Mouse (Mus musculus) midbrain, embryonic 10.5 days (tissue): ENCODE data around the gene C1qtnf5. TPM values are rescaled to one million over a fixed set of nuclear protein-coding genes. Genes with fewer than 3 reads are reported as not detected.
"Not testable (repeated sequence)": the region's sequence is repeated elsewhere in the genome, so short reads cannot be mapped to it uniquely, and the experiment has no call there.

Experiments used
- DNase-seq: peaks from one replicate; pipeline ENCODE4 v3.0.0-alpha.2; 2017; ENCODE audit warnings: low spot score
- H3K27ac ChIP-seq: fragments of 300-500 bp; sonication (generic); replicated peaks from 2 replicates; pipeline ENCODE4 v1.5.1; 2016; ENCODE audit warnings: mild to moderate bottlenecking
- H3K27me3 ChIP-seq: fragments of 300-500 bp; sonication (generic); 2 replicates; pipeline ENCODE4 v1.6.1; 2016; ENCODE audit warnings: low read depth, mild to moderate bottlenecking; ENCODE audit not compliant: poor library complexity, severe bottlenecking
- H3K36me3 ChIP-seq: fragments of 300-500 bp; sonication (generic); 2 replicates; pipeline ENCODE4 v1.6.1; 2016; ENCODE audit warnings: mild to moderate bottlenecking, moderate library complexity
- H3K4me1 ChIP-seq: fragments of 300-500 bp; sonication (generic); 2 replicates; pipeline ENCODE4 v1.6.1; 2016
- H3K4me3 ChIP-seq: fragments of 300-500 bp; sonication (generic); 2 replicates; pipeline ENCODE4 v1.5.1; 2016; ENCODE audit warnings: mild to moderate bottlenecking, moderate library complexity
- H3K9me3 ChIP-seq: fragments of 300-500 bp; sonication (generic); replicated peaks from 2 replicates; pipeline ENCODE4 v1.6.1; 2016; ENCODE audit warnings: mild to moderate bottlenecking
- WGBS: fragments of 180-500 bp; shearing (Covaris S2); methylation state at CpG from one replicate; pipeline ENCODE4 v1.1.7; 2016; 5-methylcytosine and 5-hydroxymethylcytosine counted together
- polyA plus RNA-seq: library from polyadenylated mRNA; unstranded; fragments of >200 nt; fragmentation: Nextera tagmentation; extraction: Ambion mirVana; gene quantifications from 2 replicates; pipeline ENCODE4 v1.2.1, GENCODE M21; 2016

The C1qtnf5 gene
- polyA plus RNA-seq, 1 experiment from 2014 or later: 0.93 TPM

DNA sequence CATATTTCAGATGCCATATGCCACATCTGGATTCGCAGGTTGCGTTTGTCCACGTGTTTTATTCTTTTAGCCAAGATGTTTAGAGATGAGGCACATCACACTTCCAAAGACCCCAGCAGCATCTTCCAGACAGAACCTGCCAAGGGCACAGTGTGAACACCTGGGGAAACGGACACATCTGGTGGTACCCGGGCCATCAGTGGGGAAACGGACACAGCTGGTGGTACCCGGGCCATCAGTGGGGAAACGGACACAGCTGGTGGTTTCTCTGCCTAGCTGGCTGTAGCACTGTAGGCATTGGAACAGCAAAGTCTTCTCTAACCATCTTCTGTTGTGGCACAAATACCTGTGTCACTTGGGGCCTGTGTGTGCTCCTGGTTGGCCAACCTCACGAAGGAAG lies 11.3 kb upstream of the C1qtnf5 start:
- no peak overlapping the region for H3K4me3 ChIP-seq
- peaks cover 32% of the 10 kb centered on the region for H3K4me1 ChIP-seq
- no peaks in the 10 kb centered on the region for H3K9me3 ChIP-seq
- no peak for DNase-seq
- 93% methylated on average over 9 of the region's 9 CpGs for WGBS
- H3K27me3 ChIP-seq: no peaks in the 10 kb centered on the region; the same call in 1 of the 2 replicates
- H3K36me3 ChIP-seq: peaks cover 28% of the 10 kb centered on the region
- no peak overlapping the region for H3K27ac ChIP-seq

DNA sequence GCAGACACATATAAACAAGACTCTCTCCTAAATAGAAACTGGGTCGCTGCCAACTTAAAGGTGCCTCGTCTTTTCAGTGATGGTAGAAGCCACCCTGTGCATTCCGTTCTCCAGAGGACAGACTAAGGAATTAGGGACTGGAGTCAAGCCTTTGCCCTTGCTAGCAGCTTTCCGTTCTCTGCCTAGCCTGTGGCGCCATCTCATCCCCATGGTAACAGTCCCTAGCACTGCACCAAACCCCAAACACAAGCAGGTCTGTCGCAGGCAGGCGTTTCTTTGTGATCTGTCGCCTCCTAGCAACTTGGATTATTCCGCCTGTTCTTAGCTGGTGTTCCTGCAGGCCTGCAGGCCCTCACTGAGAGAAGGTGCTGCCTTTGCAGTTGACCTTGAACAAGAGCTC lies 10.5 kb upstream of the C1qtnf5 start:
- Histone ChIP-seq H3K27me3 (no peaks in the 10 kb centered on the region; the same call in 1 of the 2 replicates), H3K36me3 (peaks cover 23% of the 10 kb centered on the region), H3K4me3 (0 out of 2 replicates have a peak overlapping the region, but pooled peaks have one; percentile 16), H3K4me1 (peaks cover 38% of the 10 kb centered on the region), H3K27ac (peak overlapping the region; percentile 71), H3K9me3 (no peaks in the 10 kb centered on the region)
- WGBS: 21% methylated on average over 9 of the region's 9 CpGs
- peak; percentile 76 for DNase-seq

DNA sequence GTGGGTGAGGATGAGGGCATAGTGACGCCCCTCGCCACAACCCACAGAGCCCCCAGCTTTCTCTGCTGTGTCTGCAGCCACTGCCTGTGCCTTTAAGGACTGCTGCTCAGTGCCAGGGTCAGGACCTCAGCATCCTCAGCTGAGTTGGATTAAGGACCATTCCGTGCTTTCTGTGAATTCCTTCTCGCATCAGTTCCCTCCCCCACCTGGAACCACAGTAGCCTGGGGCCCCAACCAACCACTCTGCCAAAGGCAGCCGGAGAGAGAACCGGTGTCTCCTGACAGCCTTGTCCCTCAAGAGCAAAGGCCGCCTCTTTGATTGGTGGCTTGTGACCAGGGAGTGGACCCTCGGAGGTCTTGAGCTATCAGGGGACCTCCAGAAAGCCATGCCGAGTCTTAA lies 5.6 kb upstream of the C1qtnf5 start, which contains the start of gene Mfrp:
Gene Mfrp, plus strand, starts transcription at position 240 of the 400 bp plus-strand sequence.
- peaks cover 39% of the 10 kb centered on the region for H3K4me1 ChIP-seq
- H3K36me3 ChIP-seq: peaks cover 32% of the 10 kb centered on the region
- no peaks in the 10 kb centered on the region for H3K27me3 ChIP-seq
- H3K4me3 ChIP-seq: 0 out of 2 replicates have a peak within 1 kb of the TSS, but pooled peaks have one; percentile 24
- no peak for DNase-seq
- no peaks in the 10 kb centered on the region for H3K9me3 ChIP-seq
- peak within 1 kb of the TSS; percentile 49; the same call in 1 of the 2 replicates for H3K27ac ChIP-seq
- 37% methylated on average over 9 of the region's 9 CpGs for WGBS

GRCm38 (mm10) chr9:44104881-44105280 lies 2.2 kb upstream of the C1qtnf5 start:
- Histone ChIP-seq H3K4me1 (peaks cover 61% of the 10 kb centered on the region), H3K4me3 (no peak overlapping the region), H3K27ac (no peak overlapping the region), H3K27me3 (no peaks in the 10 kb centered on the region), H3K9me3 (no peaks in the 10 kb centered on the region), H3K36me3 (peaks cover 62% of the 10 kb centered on the region)
- no peak for DNase-seq
- WGBS: 92% methylated on average over 7 of the region's 7 CpGs

DNA sequence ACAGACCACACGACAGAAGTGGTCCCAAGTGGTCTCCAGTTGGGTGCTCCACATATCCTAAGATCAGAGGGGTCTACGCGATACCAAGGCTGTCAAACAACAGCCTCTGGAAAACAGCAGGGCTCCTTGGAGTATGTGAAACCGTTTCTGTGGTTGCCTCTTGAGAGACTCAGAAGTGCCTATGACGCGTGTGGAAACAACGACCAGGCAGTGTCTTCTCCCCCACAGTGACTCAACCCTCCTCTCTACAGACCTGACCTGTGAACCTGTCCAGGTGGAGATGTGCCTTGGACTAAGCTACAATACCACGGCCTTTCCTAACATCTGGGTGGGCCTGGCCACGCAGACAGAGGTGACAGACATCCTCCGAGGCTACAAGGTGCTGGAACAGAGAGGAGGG lies 1.3 kb upstream of the C1qtnf5 start:
- peaks cover 71% of the 10 kb centered on the region for H3K36me3 ChIP-seq
- no peak overlapping the region for H3K4me3 ChIP-seq
- H3K9me3 ChIP-seq: no peaks in the 10 kb centered on the region
- DNase-seq: no peak
- 88% methylated on average over 10 of the region's 10 CpGs for WGBS
- no peaks in the 10 kb centered on the region for H3K27me3 ChIP-seq
- H3K27ac ChIP-seq: peak overlapping the region; percentile 83; the same call in 1 of the 2 replicates
- peaks cover 70% of the 10 kb centered on the region for H3K4me1 ChIP-seq

DNA sequence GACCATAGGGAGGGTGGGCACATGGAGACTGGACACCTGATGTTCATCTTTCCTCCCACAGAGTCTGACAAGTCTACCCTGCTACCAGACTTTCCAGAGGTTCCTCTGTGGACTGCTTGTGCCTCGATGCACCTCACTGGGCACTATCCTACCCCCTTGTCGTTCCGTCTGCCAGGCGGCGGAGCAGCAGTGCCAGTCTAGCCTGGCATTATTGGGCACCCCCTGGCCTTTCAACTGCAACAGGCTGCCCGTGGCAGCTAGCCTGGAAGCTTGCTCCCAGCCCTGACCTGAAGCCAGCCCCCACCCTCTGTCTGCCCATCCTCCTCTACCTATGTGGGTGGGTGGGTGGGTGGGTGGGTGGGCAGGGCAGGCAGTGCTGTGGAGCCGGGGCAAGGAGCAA lies 863 bp upstream of the C1qtnf5 start:
- no peak for DNase-seq
- Histone ChIP-seq H3K36me3 (peaks cover 71% of the 10 kb centered on the region), H3K27ac (peak overlapping the region; percentile 83), H3K27me3 (no peaks in the 10 kb centered on the region), H3K9me3 (no peaks in the 10 kb centered on the region), H3K4me3 (peak overlapping the region; percentile 45; the same call in 1 of the 2 replicates), H3K4me1 (peaks cover 71% of the 10 kb centered on the region)
- WGBS: 95% methylated on average over 7 of the region's 7 CpGs

- H3K4me1 ChIP-seq: peaks cover 69% of the 10 kb centered on the region
- 66% methylated on average over 4 of the region's 4 CpGs for WGBS
- DNase-seq: no peak
- H3K36me3 ChIP-seq: peaks cover 67% of the 10 kb centered on the region
- H3K27me3 ChIP-seq: no peaks in the 10 kb centered on the region
- H3K27ac ChIP-seq: peak overlapping the region; percentile 83
- no peaks in the 10 kb centered on the region for H3K9me3 ChIP-seq
- peak overlapping the region; percentile 45 for H3K4me3 ChIP-seq
Measured at GRCm38 (mm10) chr9:44106596-44106995, 449 bp upstream of the C1qtnf5 start.

GRCm38 (mm10) chr9:44107557-44108179 lies 623 bp downstream of the C1qtnf5 start:
- Histone ChIP-seq H3K9me3 (no peaks in the 10 kb centered on the region), H3K36me3 (peaks cover 66% of the 10 kb centered on the region), H3K4me1 (peaks cover 69% of the 10 kb centered on the region), H3K27me3 (no peaks in the 10 kb centered on the region), H3K27ac (peak overlapping the region; percentile 83), H3K4me3 (peak overlapping the region; percentile 45)
- 34% methylated on average over 25 of the region's 25 CpGs for WGBS
- DNase-seq: peak; percentile 67

DNA sequence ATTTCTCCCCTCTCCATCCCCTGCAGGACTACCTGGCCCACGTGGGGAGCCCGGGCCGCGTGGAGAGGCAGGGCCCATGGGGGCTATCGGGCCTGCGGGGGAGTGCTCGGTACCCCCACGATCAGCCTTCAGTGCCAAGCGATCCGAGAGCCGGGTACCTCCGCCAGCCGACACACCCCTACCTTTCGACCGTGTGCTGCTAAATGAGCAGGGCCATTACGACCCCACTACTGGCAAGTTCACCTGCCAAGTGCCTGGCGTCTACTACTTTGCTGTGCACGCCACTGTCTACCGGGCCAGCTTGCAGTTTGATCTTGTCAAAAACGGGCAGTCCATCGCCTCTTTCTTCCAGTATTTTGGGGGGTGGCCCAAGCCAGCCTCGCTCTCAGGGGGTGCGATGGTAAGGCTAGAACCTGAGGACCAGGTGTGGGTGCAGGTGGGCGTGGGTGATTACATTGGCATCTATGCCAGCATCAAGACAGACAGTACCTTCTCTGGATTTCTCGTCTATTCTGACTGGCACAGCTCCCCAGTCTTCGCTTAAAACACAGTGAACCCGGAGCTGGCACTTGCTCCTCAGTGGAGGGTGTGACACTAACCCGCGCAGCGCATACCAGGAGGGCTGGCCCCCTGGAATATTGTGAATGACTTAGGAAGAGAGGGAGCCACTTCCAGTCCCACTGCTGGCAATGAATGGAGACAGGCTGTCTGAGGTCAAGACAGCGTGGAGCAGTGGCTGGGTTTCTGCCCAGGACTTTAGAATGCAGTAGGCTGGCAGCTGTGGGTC lies 1.4 kb downstream of the C1qtnf5 start:
- Histone ChIP-seq H3K27ac (peak overlapping the region; percentile 83), H3K27me3 (no peaks in the 10 kb centered on the region), H3K4me1 (peaks cover 66% of the 10 kb centered on the region), H3K9me3 (no peaks in the 10 kb centered on the region), H3K4me3 (peak overlapping the region; percentile 45), H3K36me3 (peaks cover 66% of the 10 kb centered on the region)
- DNase-seq: no peak
- WGBS: 81% methylated on average over 31 of the region's 31 CpGs

DNA sequence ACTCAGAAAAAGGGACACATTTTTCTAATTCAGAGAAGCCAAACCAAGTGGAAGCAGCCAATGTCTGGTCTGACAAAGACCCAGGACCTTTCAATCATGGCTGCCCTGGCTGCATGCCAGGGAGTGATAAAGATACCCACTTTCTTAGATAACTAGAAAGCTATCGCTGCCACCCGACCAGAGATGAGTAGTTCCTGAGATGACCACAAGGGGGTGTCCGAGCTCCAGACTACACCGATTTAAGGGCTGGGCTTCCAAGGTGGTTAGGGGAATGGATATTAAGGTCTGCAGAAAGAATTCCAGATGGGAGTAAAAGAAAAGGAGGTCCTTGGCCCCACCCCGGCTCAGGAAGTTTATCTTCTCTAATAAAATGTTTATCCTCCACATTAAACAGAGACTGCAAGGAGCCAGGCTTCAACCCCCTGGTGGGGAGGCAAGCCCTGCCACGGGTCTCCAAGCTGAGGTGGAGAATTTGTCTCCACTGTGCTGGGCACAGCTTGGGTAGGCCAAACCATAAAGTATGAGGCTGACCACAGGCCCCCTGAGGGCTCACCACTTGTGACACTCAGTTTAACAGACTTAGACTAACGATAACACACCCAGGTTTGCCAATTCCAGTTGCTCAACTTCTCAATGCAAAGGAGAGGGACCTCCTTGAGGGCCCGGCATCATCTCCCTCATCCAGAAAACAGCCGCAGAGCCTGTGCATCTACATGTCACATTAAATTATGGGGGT lies 2.5 kb downstream of the C1qtnf5 start:
- DNase-seq: peak; percentile 76
- H3K4me3 ChIP-seq: peak overlapping the region; percentile 28
- WGBS: 38% methylated on average over 9 of the region's 9 CpGs
- peaks cover 58% of the 10 kb centered on the region for H3K36me3 ChIP-seq
- no peaks in the 10 kb centered on the region for H3K27me3 ChIP-seq
- no peak overlapping the region for H3K27ac ChIP-seq
- H3K4me1 ChIP-seq: peaks cover 72% of the 10 kb centered on the region
- no peaks in the 10 kb centered on the region for H3K9me3 ChIP-seq

GRCm38 (mm10) chr9:44111909-44112308 lies 4.9 kb downstream of the C1qtnf5 start:
- Histone ChIP-seq H3K36me3 (peaks cover 36% of the 10 kb centered on the region), H3K4me3 (peak overlapping the region; percentile 92), H3K4me1 (peaks cover 60% of the 10 kb centered on the region)
- DNase-seq, H3K27ac ChIP-seq, H3K27me3 ChIP-seq, H3K9me3 ChIP-seq: not testable (repeated sequence)
- WGBS: 75% methylated on average over 10 of the region's 12 CpGs

DNA sequence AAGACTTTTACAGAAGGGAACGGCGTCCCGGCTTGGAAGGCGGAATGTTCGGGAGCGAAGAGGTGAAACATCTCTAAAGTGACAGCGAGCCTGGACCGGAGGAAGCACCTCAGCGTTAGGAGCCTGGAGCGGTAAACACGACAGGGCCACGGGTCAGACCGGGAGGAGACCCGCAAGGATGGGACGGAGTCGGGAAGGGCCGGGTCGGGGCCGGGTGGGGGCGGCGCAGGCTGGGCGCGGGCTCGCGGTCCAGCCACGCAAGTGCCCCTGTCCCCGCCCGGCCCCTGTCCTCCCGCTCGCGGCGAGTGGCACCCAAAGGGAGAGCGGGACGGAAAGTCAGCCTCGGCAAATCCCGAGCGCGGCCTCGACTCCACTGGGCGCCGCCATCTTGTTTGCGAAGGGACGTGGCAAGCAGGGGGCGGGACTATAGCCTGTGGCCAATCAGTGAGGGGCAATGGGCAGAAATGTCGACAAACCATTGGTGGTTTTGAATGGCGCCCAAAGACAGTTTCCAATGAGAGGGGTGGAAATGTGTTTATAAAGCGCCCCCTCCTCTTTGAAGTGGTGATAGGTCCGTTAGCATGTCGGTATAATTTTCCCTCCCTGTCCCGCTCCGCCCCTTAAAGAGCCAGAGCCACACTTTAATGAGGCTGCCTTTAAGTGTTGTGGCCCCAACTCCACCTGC lies 6.2 kb downstream of the C1qtnf5 start, which contains the start of the genes Gm49380 and Rnf26:
Gene Gm49380, minus strand, starts transcription at position 396 of the 685 bp plus-strand sequence.
Gene Rnf26, minus strand, starts transcription at position 413 of the 685 bp plus-strand sequence.
- H3K4me1 ChIP-seq: peaks cover 46% of the 10 kb centered on the region
- H3K36me3 ChIP-seq: peaks cover 22% of the 10 kb centered on the region
- no peaks in the 10 kb centered on the region for H3K9me3 ChIP-seq
- DNase-seq: peak; percentile 95
- no peaks in the 10 kb centered on the region for H3K27me3 ChIP-seq
- WGBS: under 1% methylated on average over 51 of the region's 51 CpGs
- H3K27ac ChIP-seq: peak within 1 kb of the TSS; percentile 94
- peak within 1 kb of the TSS; percentile 92 for H3K4me3 ChIP-seq
